Mouse (Mus musculus) spleen, postnatal 4 days (tissue): ENCODE data around the gene Ptpn6.
"Not testable (repeated sequence)": the region's sequence is repeated elsewhere in the genome, so short reads cannot be mapped to it uniquely, and the experiment has no call there.

ENCODE experiments used
- DNase-seq, 2 experiments: peaks; one replicate each; pipeline ENCODE4 v3.0.0; 2022; ENCODE audit warnings: low spot score in 2 of 2

Ptpn6 gene

GRCm38 (mm10) chr6:124699366-124699765 lies 39.1 kb downstream of the Ptpn6 start:
- DNase-seq, result no peak

- no peak for DNase-seq
Measured at GRCm38 (mm10) chr6:124698751-124699150, 39.8 kb downstream of the Ptpn6 start.

- DNase-seq, result no peak
Measured at GRCm38 (mm10) chr6:124696441-124697150, 41.9 kb downstream of the Ptpn6 start.

GRCm38 (mm10) chr6:124694166-124694955 lies 44.2 kb downstream of the Ptpn6 start:
- DNase-seq, result no peak

- DNase-seq, result no peak
Measured at GRCm38 (mm10) chr6:124693243-124693981, 45.1 kb downstream of the Ptpn6 start.

GRCm38 (mm10) chr6:124690517-124690916 lies 48.0 kb downstream of the Ptpn6 start:
- no peak for DNase-seq

GRCm38 (mm10) chr6:124689011-124689410 lies 49.5 kb downstream of the Ptpn6 start:
- no peak for DNase-seq

GRCm38 (mm10) chr6:124688151-124688758 lies 50.3 kb downstream of the Ptpn6 start:
- DNase-seq, result no peak

DNA sequence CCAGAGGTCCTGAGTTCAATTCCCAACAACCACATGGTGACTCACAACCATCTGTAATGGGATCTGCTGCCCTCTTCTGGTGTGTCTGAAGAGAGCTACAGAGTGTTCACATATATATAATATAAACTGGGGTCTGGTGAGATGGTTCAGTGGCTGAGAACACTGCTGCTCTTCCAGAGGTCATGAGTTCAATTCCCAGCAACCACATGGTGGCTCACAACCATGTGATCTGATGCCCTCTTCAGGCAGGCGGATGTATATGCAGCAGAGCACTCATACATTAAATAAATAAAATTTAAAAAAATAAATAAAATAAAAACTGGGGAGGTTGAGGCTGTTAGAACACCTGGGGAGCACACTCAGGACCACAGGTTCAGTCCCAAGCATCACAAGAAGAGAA lies 51.9 kb downstream of the Ptpn6 start:
- not testable (repeated sequence) for DNase-seq

DNA sequence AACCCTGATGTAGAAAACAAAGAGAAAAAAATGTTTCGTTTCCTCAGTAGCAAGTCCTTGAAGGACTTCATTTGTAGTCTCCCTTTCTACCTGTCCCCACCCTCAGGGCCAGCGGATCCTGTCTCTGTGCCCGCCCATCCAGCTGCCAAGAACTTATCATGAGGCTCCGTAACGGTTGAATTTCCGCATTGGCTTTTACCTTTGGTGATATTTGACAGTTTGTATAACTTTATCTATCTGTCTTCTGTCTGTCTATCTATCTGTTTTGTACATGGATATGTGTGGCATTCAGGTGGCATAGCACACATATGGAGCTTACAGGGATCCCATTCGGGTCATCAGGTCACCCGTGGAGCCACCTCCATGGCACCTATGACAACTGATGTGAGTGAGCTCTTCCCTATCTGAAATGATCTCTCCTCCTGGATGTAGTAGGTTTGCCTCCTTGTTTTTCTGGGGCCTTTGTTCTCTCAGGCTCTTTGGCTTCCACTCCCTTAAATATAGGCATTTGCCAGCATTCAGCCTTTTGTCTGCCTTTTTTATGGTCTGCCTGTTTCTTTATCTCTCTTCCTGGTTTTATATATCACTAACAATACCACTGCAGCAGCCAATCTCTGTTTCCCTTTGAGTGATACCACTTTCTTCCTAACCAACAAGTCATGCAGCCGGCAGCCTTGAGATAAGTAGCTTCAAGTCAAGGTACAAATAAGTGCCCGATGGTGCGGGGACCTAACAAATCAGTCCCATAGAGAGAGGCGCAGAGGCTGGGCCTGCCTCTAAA lies 52.7 kb downstream of the Ptpn6 start:
- DNase-seq, result no peak

DNA sequence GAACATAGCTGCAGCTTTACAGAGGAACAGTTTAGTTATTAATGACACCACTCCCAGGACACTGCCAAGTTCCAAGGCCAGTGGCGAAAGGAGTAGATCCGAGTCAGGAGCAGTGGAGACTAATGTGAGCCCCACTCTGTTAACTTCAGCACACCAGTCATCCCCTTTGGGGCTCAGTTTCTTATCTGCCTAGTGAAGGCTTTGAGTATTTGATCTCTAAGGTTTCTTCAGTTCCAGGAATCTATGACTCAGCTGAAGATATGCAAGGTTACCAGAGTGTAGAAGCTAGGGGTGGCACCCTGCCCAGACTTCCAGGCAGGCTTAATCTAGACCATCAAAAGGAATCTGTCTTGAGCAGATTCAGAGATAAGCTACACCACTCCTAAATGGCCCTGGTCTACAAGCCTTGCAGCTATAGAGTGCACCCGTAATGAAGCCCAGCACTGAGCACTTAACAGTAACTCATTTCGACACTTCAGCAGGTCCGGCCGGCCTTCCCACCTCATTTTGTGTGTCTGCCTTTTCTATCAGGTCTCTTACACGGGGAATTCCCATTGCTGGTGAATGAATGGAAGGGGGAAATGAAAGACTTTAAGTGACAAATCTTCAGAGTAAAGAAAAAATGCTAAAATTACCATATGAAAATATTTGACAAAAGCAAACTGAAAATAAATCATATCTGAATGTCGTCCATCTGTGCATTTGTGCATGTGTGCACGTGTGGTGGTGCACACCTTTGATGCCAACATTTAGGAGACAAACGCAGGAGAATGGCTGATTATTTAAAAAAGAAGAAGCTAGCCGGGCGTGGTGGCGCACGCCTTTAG lies 54.7 kb downstream of the Ptpn6 start:
- DNase-seq, result no peak

DNA sequence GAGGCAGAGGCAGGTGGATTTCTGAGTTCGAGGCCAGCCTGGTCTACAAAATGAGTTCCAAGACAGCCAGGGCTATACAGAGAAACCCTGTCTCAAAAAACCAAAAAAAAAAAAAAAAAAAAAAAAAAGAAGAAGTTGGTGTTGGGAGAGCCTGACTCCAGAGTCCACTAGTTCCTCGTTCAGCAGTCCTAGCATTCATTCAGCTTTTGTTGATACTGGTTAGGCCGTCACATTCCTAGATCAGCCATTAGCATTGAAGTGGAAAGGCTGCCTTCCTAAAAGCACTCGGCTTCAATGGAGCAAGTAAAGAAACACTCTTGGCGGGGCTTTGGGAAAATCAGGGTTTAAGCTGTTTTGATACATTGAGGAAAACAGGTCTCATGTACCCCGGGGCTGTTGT lies 56.2 kb downstream of the Ptpn6 start:
- DNase-seq, result not testable (repeated sequence)

DNA sequence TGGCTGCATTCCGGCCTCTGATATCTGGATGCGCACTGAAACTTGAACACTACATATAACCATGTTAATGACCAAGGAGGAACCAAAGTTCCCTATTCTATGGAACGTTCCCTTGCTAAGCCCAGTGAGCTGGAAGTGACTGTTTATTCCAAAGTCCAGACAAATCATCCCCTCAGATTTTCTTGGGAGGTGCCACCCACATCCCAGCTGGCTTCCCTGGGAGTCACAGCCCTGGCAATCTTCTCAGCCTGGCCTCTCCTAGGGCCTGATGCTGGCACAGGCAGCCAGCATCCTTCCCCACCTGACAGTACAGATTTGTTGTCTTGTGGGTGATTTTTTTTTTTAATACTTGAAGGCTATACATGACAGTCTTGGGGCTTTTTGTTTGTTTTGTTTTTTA lies 59.0 kb downstream of the Ptpn6 start:
- DNase-seq, result no peak

- no peak for DNase-seq
Measured at GRCm38 (mm10) chr6:124678769-124679168, 59.7 kb downstream of the Ptpn6 start.

GRCm38 (mm10) chr6:124676171-124676570 lies 62.3 kb downstream of the Ptpn6 start:
- no peak for DNase-seq

DNA sequence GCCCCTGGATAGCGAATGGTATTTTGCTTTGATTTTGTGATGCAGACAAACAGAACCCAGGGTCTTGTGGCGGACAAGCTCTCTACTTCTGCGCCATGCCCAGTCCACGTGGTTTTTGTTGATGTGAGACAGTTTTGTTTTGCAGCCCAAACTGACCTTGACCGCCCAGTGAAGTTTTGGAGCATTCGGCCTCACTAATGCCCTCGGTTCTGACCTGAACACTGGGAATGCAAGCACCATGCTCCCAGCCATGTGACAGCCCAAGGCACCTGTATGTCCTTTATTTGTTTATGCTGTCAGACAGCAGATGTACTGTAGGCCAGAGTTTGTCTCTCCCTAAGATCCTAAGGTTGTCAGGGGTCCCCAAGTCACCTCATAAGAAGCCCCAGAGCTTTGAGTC lies 63.9 kb downstream of the Ptpn6 start:
- no peak for DNase-seq

DNA sequence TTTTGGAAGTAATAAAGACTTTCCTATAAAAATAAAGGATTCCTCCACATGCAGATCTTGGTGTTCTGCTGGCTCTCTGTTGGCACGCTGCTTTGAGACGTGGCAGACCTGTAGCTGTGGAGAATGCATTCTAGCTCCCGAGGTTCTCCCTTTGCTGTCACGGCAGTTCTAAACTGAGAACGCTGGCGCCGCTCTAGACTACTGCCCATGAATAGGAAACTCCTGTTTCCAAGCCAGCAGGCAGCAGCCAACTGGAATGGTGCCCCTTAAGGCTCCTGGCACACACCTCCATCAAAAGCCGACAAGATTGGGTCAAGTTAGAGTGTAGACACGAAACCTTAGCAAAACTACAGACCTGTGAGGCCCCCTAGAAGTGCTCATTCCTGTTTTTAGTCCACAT lies 64.9 kb downstream of the Ptpn6 start:
- DNase-seq, result no peak

DNA sequence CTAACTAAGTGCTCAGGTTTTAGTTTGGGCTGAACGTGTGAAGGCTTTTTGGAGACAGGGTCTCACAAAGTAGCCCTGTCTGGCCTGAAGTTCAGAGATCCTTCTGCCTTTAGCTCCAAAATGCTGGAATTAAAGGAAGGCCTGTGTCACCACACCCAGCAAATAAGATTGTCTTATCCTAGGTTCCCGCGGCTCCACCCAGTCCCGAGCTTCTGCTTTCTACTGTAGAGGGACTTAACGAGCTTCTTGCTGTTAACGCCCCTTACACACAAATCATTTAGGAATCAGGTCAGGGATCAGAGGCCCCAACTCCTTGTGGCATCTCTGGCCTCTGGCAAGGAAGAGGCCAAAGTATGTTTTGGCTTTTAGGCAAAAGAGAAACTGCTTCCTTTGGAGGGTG lies 66.4 kb downstream of the Ptpn6 start:
- DNase-seq, result no peak
